Mouse (Mus musculus) spleen, adult 2 months (tissue): ENCODE measurements around the gene Plekhm3. TPM values are rescaled to one million over a fixed set of nuclear protein-coding genes. Genes with fewer than 3 reads are reported as not detected.

Experiments used
- DNase-seq, 2 experiments: peaks; one replicate each; pipeline versions ENCODE4 v3.0.0 to v3.0.0-alpha.2; 2012 to 2021; ENCODE audit warnings: low spot score in 2 of 2, low read depth in 1 of 2
- H3K27ac ChIP-seq: fragments of 200-500 bp; 2 replicates; pipeline ENCODE4 v1.5.1; 2012; ENCODE audit warnings: low read length, inconsistent platforms; ENCODE audit not compliant: insufficient read depth
- H3K27me3 ChIP-seq: fragments of 200-500 bp; 2 replicates; pipeline ENCODE4 v1.6.1; 2012; ENCODE audit warnings: mild to moderate bottlenecking, moderate library complexity, low read length, inconsistent platforms; ENCODE audit not compliant: control insufficient read depth, insufficient read depth
- H3K36me3 ChIP-seq: fragments of 200-500 bp; 2 replicates; pipeline ENCODE4 v1.6.1; 2012; ENCODE audit warnings: mild to moderate bottlenecking, low read length, inconsistent platforms; ENCODE audit not compliant: control insufficient read depth, insufficient read depth
- H3K4me1 ChIP-seq: fragments of 200-500 bp; 2 replicates; pipeline ENCODE4 v1.6.1; 2011; ENCODE audit warnings: inconsistent platforms; ENCODE audit not compliant: control insufficient read depth, insufficient read depth, insufficient read length
- H3K4me3 ChIP-seq: fragments of 200-500 bp; 2 replicates; pipeline ENCODE4 v1.5.1; 2011; ENCODE audit warnings: mild to moderate bottlenecking, inconsistent platforms; ENCODE audit not compliant: insufficient read depth, insufficient read length; ENCODE audit errors: extremely low read depth
- CTCF ChIP-seq: fragments of 200-500 bp; IDR thresholded peaks from 2 replicates; pipeline ENCODE4 v1.5.1; 2011; ENCODE audit warnings: mild to moderate bottlenecking, inconsistent platforms; ENCODE audit not compliant: insufficient read depth, insufficient read length, insufficient replicate concordance; ENCODE audit errors: extremely low read depth
- POLR2A ChIP-seq: fragments of 200-500 bp; IDR thresholded peaks from 2 replicates; pipeline ENCODE4 v1.6.1; 2011; ENCODE audit warnings: low read depth, low read length, inconsistent platforms
- WGBS: fragments of 180-500 bp; shearing (Covaris S2); methylation state at CpG from one replicate; pipeline ENCODE4 v1.1.7; 2018; 5-methylcytosine and 5-hydroxymethylcytosine counted together
- polyA plus RNA-seq: library from polyadenylated mRNA; depleted of rRNA; stranded (reverse); fragments of >200 nt; gene quantifications from 2 replicates; pipeline ENCODE4 v1.2.3, GENCODE M21; 2012

Gene Plekhm3
- polyA plus RNA-seq, 1 experiment: 11.7 TPM

DNA sequence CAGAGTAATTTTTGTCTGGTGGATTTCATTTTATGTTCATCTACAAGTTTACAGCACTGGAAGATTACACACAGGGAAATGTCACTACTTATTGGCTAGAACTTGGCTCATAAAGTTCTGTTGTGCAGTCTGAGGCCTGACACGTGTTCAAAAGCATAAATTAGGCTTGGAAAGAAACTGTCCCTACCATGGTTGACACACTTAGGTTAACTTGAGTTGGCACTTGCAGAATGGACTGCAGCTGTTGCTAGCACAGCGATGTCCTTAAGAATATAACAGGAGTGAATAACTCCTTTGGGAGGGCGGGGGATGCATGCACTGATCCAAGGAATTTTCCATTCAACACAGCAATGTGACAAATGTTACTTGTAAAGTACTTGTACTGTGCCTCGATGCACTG, 53.2 kb downstream of the Plekhm3 start:
- Histone ChIP-seq H3K4me3 (no peak overlapping the region), H3K27ac (no peak overlapping the region), H3K36me3 (0 out of 2 replicates have a peak, but pooled peaks cover 1% of the 10 kb centered on the region), H3K4me1 (no peaks in the 10 kb centered on the region), H3K27me3 (no peaks in the 10 kb centered on the region)
- 89% methylated on average over 4 of the region's 4 CpGs for WGBS
- TF ChIP-seq POLR2A: no peak
- no peak for TF ChIP-seq CTCF
- no peak for DNase-seq

- 86% methylated on average over 2 of the region's 2 CpGs for WGBS
- no peaks in the 10 kb centered on the region for H3K4me1 ChIP-seq
- H3K4me3 ChIP-seq: no peak overlapping the region
- DNase-seq: no peak
- 0 out of 2 replicates have a peak, but pooled peaks cover 1% of the 10 kb centered on the region for H3K36me3 ChIP-seq
- H3K27me3 ChIP-seq: no peaks in the 10 kb centered on the region
- H3K27ac ChIP-seq: no peak overlapping the region
- TF ChIP-seq POLR2A (no peak), CTCF (no peak)
Measured at GRCm38 (mm10) chr1:64902804-64903203, 53.8 kb downstream of the Plekhm3 start.

DNA sequence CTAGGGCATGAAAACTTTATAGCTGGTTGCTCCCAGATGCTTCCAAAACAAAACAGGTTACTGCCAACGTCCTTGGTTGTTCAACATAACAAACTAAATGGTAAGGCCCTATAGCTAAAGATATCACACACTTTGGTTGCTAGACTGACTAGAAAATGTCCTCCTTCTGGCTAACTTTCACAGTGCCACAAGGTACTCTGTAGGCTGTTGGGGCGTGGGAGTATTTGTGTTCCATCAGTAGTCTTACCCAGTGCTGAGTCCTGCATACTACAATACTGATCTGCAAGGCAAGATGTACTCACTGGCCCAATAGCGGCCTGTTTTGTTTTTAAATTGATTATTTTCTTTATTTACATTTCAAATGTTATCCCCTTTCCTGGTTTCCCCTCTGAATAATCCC, 56.9 kb downstream of the Plekhm3 start:
- Histone ChIP-seq H3K4me1 (no peaks in the 10 kb centered on the region), H3K27me3 (no peaks in the 10 kb centered on the region), H3K27ac (no peak overlapping the region), H3K4me3 (no peak overlapping the region), H3K36me3 (no peaks in the 10 kb centered on the region)
- 90% methylated on average over 3 of the region's 3 CpGs for WGBS
- TF ChIP-seq POLR2A: no peak
- DNase-seq: no peak

DNA sequence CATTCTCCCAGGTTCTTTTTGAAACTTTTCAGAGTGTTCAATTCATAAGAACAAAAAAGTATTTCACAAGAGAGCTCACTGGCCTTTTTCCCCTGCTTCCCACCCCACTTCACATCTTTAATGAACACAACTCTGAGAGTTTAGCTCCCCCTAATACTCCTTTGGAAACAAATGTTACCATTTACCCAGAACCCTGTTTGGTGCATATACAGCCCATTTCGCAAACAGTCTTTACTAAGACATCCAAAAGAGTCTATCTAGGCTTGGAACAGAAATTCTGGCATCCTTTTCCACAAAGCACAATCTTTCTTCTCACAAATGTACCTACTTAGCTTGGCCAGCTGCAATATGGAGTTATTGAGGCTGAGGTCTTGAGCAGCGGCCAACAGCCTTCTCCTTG, 59.1 kb downstream of the Plekhm3 start:
- no peaks in the 10 kb centered on the region for H3K4me1 ChIP-seq
- H3K36me3 ChIP-seq: no peaks in the 10 kb centered on the region
- H3K27me3 ChIP-seq: no peaks in the 10 kb centered on the region
- TF ChIP-seq POLR2A (no peak), CTCF (no peak)
- no peak overlapping the region for H3K27ac ChIP-seq
- H3K4me3 ChIP-seq: no peak overlapping the region
- no peak for DNase-seq
- WGBS: 96% methylated on average over 2 of the region's 2 CpGs

GRCm38 (mm10) chr1:64893806-64894205, 62.8 kb downstream of the Plekhm3 start:
- Histone ChIP-seq H3K36me3 (peaks cover 7% of the 10 kb centered on the region), H3K4me3 (no peak overlapping the region), H3K27ac (no peak overlapping the region), H3K4me1 (no peaks in the 10 kb centered on the region), H3K27me3 (no peaks in the 10 kb centered on the region)
- WGBS: 89% methylated on average over 7 of the region's 7 CpGs
- TF ChIP-seq CTCF: no peak
- no peak for DNase-seq

DNA sequence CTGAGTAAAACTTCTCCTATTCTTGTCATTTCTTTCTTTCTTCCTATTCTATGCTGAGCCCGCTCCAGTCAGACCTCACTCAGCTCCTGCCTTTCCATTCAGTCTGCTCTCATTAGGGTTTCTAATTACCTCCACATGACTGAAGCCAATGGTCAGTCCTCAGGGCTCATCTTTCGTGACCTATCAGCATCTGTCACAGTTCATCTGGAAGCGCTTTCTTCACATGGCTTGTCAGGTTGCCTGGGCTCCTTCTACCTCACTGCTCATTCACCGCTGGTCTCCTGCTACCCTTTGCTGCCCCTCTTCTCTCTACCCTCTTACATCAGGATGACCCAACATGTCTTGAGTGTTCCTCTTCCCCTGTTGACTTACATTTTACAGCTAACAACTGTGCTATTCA, 65.3 kb downstream of the Plekhm3 start:
- no peaks in the 10 kb centered on the region for H3K4me1 ChIP-seq
- 93% methylated on average over 4 of the region's 4 CpGs for WGBS
- DNase-seq: no peak
- H3K27ac ChIP-seq: no peak overlapping the region
- no peaks in the 10 kb centered on the region for H3K27me3 ChIP-seq
- H3K36me3 ChIP-seq: peaks cover 9% of the 10 kb centered on the region
- H3K4me3 ChIP-seq: no peak overlapping the region
- TF ChIP-seq CTCF: no peak
- TF ChIP-seq POLR2A: no peak

GRCm38 (mm10) chr1:64887502-64888203, 69.0 kb downstream of the Plekhm3 start:
- 89% methylated on average over 2 of the region's 2 CpGs for WGBS
- H3K36me3 ChIP-seq: peaks cover 18% of the 10 kb centered on the region

More at GRCm38 (mm10) chr1:64887502-64888203, 69.0 kb downstream of the Plekhm3 start:
- Histone ChIP-seq H3K4me1 (no peaks in the 10 kb centered on the region), H3K27me3 (no peaks in the 10 kb centered on the region), H3K27ac (no peak overlapping the region), H3K4me3 (no peak overlapping the region)
- TF ChIP-seq CTCF: no peak
- no peak for DNase-seq
